Mouse (Mus musculus) midbrain, embryonic 12.5 days (tissue): ENCODE data around the gene Smn1. TPM values are rescaled to one million over a fixed set of nuclear protein-coding genes. Genes with fewer than 3 reads are reported as not detected.

Source experiments
- ATAC-seq: fragments of 200-750 bp; cut with Nextera tagmentation; 2 replicates; pipeline ENCODE4 v1.8.0; 2017; ENCODE audit warnings: low read depth, moderate TSS enrichment, moderate library complexity; ENCODE audit not compliant: low FRiP score
- H3K27ac ChIP-seq: fragments of 300-500 bp; sonication (generic); replicated peaks from 2 replicates; pipeline ENCODE4 v1.5.1; 2016; ENCODE audit warnings: mild to moderate bottlenecking
- H3K27me3 ChIP-seq: fragments of 300-500 bp; sonication (generic); 2 replicates; pipeline ENCODE4 v1.6.1; 2016; ENCODE audit warnings: mild to moderate bottlenecking
- H3K36me3 ChIP-seq: fragments of 300-500 bp; sonication (generic); 2 replicates; pipeline ENCODE4 v1.6.1; 2016
- H3K4me1 ChIP-seq: fragments of 300-500 bp; sonication (generic); 2 replicates; pipeline ENCODE4 v1.6.1; 2016
- H3K4me2 ChIP-seq: fragments of 300-500 bp; sonication (generic); replicated peaks from 2 replicates; pipeline ENCODE4 v1.6.1; 2016; ENCODE audit warnings: mild to moderate bottlenecking, moderate library complexity
- H3K4me3 ChIP-seq: fragments of 300-500 bp; sonication (generic); 2 replicates; pipeline ENCODE4 v1.5.1; 2016; ENCODE audit warnings: mild to moderate bottlenecking
- H3K9ac ChIP-seq: fragments of 300-500 bp; sonication (generic); replicated peaks from 2 replicates; pipeline ENCODE4 v1.6.1; 2016; ENCODE audit warnings: mild to moderate bottlenecking, moderate library complexity
- H3K9me3 ChIP-seq: fragments of 300-500 bp; sonication (generic); 2 replicates; pipeline ENCODE4 v1.6.1; 2016; ENCODE audit warnings: mild to moderate bottlenecking
- WGBS: fragments of 180-500 bp; shearing (Covaris S2); methylation state at CpG from one replicate; pipeline ENCODE4 v1.1.7; 2016; 5-methylcytosine and 5-hydroxymethylcytosine counted together
- polyA plus RNA-seq: library from polyadenylated mRNA; unstranded; fragments of >200 nt; fragmentation: Nextera tagmentation; extraction: Ambion mirVana; gene quantifications from 2 replicates; pipeline ENCODE4 v1.2.1, GENCODE M21; 2016

The Smn1 gene
- 63.6 and 65.1 TPM in 2 replicates for polyA plus RNA-seq

- Histone ChIP-seq H3K27me3 (no peaks in the 10 kb centered on the region), H3K36me3 (peaks cover 30% of the 10 kb centered on the region), H3K27ac (no peak within 1 kb of the TSS), H3K4me1 (peaks cover 11% of the 10 kb centered on the region), H3K9me3 (no peaks in the 10 kb centered on the region), H3K4me3 (peak within 1 kb of the TSS; percentile 95), H3K9ac (peak within 1 kb of the TSS; percentile 85), H3K4me2 (peak within 1 kb of the TSS; percentile 97)
- WGBS: 4% methylated on average over 41 of the region's 42 CpGs
- peak; percentile 97 for ATAC-seq
Measured at GRCm38 (mm10) chr13:100124423-100125257, at the start of gene Smn1. Gene Smn1, plus strand, starts transcription at chr13:100124852.

- Histone ChIP-seq H3K9ac (no peak overlapping the region), H3K4me1 (peaks cover 16% of the 10 kb centered on the region), H3K9me3 (no peaks in the 10 kb centered on the region), H3K4me3 (no peak overlapping the region), H3K27me3 (no peaks in the 10 kb centered on the region), H3K36me3 (peaks cover 41% of the 10 kb centered on the region), H3K27ac (no peak overlapping the region), H3K4me2 (no peak overlapping the region)
- ATAC-seq: no peak
- WGBS: 91% methylated on average over 6 of the region's 6 CpGs
Measured at GRCm38 (mm10) chr13:100098808-100099207, 25.8 kb upstream of the Smn1 start.

- Histone ChIP-seq H3K4me1 (peaks cover 24% of the 10 kb centered on the region), H3K27ac (peak overlapping the region; percentile 78), H3K9ac (peak overlapping the region; percentile 90), H3K9me3 (no peaks in the 10 kb centered on the region), H3K36me3 (peaks cover 6% of the 10 kb centered on the region; the same call in 1 of the 2 replicates), H3K27me3 (no peaks in the 10 kb centered on the region), H3K4me2 (peak overlapping the region; percentile 79), H3K4me3 (peak overlapping the region; percentile 97)
- 8% methylated on average over 15 of the region's 15 CpGs for WGBS
- no peak for ATAC-seq
Measured at GRCm38 (mm10) chr13:100103052-100103658, 21.5 kb upstream of the Smn1 start.

- H3K27ac ChIP-seq: peak within 1 kb of the TSS; percentile 78
Measured at GRCm38 (mm10) chr13:100103748-100104254, 20.9 kb upstream of the Smn1 start, which contains the start of gene Bdp1. Gene Bdp1, minus strand, starts transcription at chr13:100104070.

GRCm38 (mm10) chr13:100107652-100108472 lies 16.8 kb upstream of the Smn1 start, which contains the start of gene Serf1:
Gene Serf1, plus strand, starts transcription at chr13:100108012.
- H3K27me3 ChIP-seq: no peaks in the 10 kb centered on the region
- H3K9me3 ChIP-seq: no peaks in the 10 kb centered on the region
- peak within 1 kb of the TSS; percentile 86 for H3K9ac ChIP-seq
- under 1% methylated on average over 63 of the region's 76 CpGs for WGBS
- H3K4me1 ChIP-seq: peaks cover 25% of the 10 kb centered on the region
- H3K4me2 ChIP-seq: peak within 1 kb of the TSS; percentile 77
- peak; percentile 84 for ATAC-seq
- no peaks in the 10 kb centered on the region for H3K36me3 ChIP-seq
- peak within 1 kb of the TSS; percentile 70 for H3K4me3 ChIP-seq
- H3K27ac ChIP-seq: peak within 1 kb of the TSS; percentile 78

More at GRCm38 (mm10) chr13:100103748-100104254, 20.9 kb upstream of the Smn1 start, which contains the start of gene Bdp1:
- ATAC-seq: peak; percentile 73
- no peaks in the 10 kb centered on the region for H3K9me3 ChIP-seq
- H3K27me3 ChIP-seq: no peaks in the 10 kb centered on the region
- peak within 1 kb of the TSS; percentile 79 for H3K4me2 ChIP-seq
- peaks cover 1% of the 10 kb centered on the region; the same call in 1 of the 2 replicates for H3K36me3 ChIP-seq
- under 1% methylated on average over 42 of the region's 44 CpGs for WGBS
- H3K9ac ChIP-seq: peak within 1 kb of the TSS; percentile 90
- H3K4me1 ChIP-seq: peaks cover 28% of the 10 kb centered on the region
- peak within 1 kb of the TSS; percentile 97 for H3K4me3 ChIP-seq

- Histone ChIP-seq H3K4me2 (no peak overlapping the region), H3K27ac (no peak overlapping the region), H3K4me3 (no peak overlapping the region), H3K4me1 (peaks cover 14% of the 10 kb centered on the region), H3K9ac (no peak overlapping the region), H3K36me3 (peaks cover 16% of the 10 kb centered on the region), H3K27me3 (no peaks in the 10 kb centered on the region), H3K9me3 (no peaks in the 10 kb centered on the region)
- 51% methylated on average over 5 of the region's 5 CpGs for WGBS
- ATAC-seq: no peak
Measured at GRCm38 (mm10) chr13:100112218-100112972, 12.3 kb upstream of the Smn1 start.

- H3K36me3 ChIP-seq: peaks cover 23% of the 10 kb centered on the region
- peaks cover 11% of the 10 kb centered on the region for H3K4me1 ChIP-seq
- H3K4me2 ChIP-seq: peak overlapping the region; percentile 97
- WGBS: 88% methylated on average over 3 of the region's 3 CpGs
- H3K4me3 ChIP-seq: peak overlapping the region; percentile 95
- no peak overlapping the region for H3K27ac ChIP-seq
- no peaks in the 10 kb centered on the region for H3K9me3 ChIP-seq
- ATAC-seq: peak; percentile 32; the same call in 1 of the 2 replicates
- H3K9ac ChIP-seq: no peak overlapping the region
- no peaks in the 10 kb centered on the region for H3K27me3 ChIP-seq
Measured at GRCm38 (mm10) chr13:100123970-100124369, 682 bp upstream of the Smn1 start.

- no peak overlapping the region for H3K27ac ChIP-seq
- H3K4me1 ChIP-seq: peaks cover 11% of the 10 kb centered on the region
- no peaks in the 10 kb centered on the region for H3K27me3 ChIP-seq
- H3K4me3 ChIP-seq: peak overlapping the region; percentile 95
- 6% methylated on average over 10 of the region's 10 CpGs for WGBS
- peak overlapping the region; percentile 97 for H3K4me2 ChIP-seq
- peak; percentile 50 for ATAC-seq
- peak overlapping the region; percentile 85 for H3K9ac ChIP-seq
- peaks cover 34% of the 10 kb centered on the region for H3K36me3 ChIP-seq
- H3K9me3 ChIP-seq: no peaks in the 10 kb centered on the region
Measured at GRCm38 (mm10) chr13:100125258-100125643, 599 bp downstream of the Smn1 start.

- H3K4me2 ChIP-seq: no peak overlapping the region
- H3K4me3 ChIP-seq: no peak overlapping the region
- ATAC-seq: no peak
- H3K27me3 ChIP-seq: no peaks in the 10 kb centered on the region
- H3K36me3 ChIP-seq: peaks cover 23% of the 10 kb centered on the region
- 86% methylated on average over 8 of the region's 8 CpGs for WGBS
- no peaks in the 10 kb centered on the region for H3K9me3 ChIP-seq
- H3K9ac ChIP-seq: no peak overlapping the region
- H3K27ac ChIP-seq: no peak overlapping the region
- no peaks in the 10 kb centered on the region for H3K4me1 ChIP-seq
Measured at GRCm38 (mm10) chr13:100141646-100142314, 17.1 kb downstream of the Smn1 start.

- Histone ChIP-seq H3K4me3 (no peak overlapping the region), H3K9ac (no peak overlapping the region), H3K9me3 (no peaks in the 10 kb centered on the region), H3K4me2 (no peak overlapping the region), H3K27ac (no peak overlapping the region), H3K36me3 (no peaks in the 10 kb centered on the region), H3K27me3 (no peaks in the 10 kb centered on the region), H3K4me1 (no peaks in the 10 kb centered on the region)
- no peak for ATAC-seq
- 50% methylated on average over 1 of the region's 1 CpGs for WGBS
Measured at GRCm38 (mm10) chr13:100152659-100153058, 28.0 kb downstream of the Smn1 start.
